Mouse (Mus musculus) intestine, postnatal 0 days (tissue): Measurements from ENCODE around the gene Smpdl3b. TPM values are rescaled to one million over a fixed set of nuclear protein-coding genes. Genes with fewer than 3 reads are reported as not detected.

Experiments
- ATAC-seq: fragments of 200-750 bp; cut with Nextera tagmentation; 2 replicates; pipeline ENCODE4 v1.8.0; 2017; ENCODE audit warnings: mild to moderate bottlenecking, moderate TSS enrichment, moderate library complexity
- H3K27ac ChIP-seq: fragments of 300-500 bp; sonication (generic); 2 replicates; pipeline ENCODE4 v1.5.1; 2014; ENCODE audit warnings: mild to moderate bottlenecking, low read depth, low read length, moderate library complexity
- H3K27me3 ChIP-seq: fragments of 300-500 bp; sonication (generic); replicated peaks from 2 replicates; pipeline ENCODE4 v1.6.1; 2014; ENCODE audit warnings: low read length, mixed read lengths; ENCODE audit not compliant: control insufficient read depth, insufficient read depth
- H3K36me3 ChIP-seq: fragments of 300-500 bp; sonication (generic); 2 replicates; pipeline ENCODE4 v1.6.1; 2014; ENCODE audit warnings: mild to moderate bottlenecking, moderate library complexity; ENCODE audit not compliant: control insufficient read depth, insufficient read depth
- H3K4me1 ChIP-seq: fragments of 300-500 bp; sonication (generic); replicated peaks from 2 replicates; pipeline ENCODE4 v1.6.1; 2014; ENCODE audit warnings: antibody characterized with exemption, low read length, mixed read lengths; ENCODE audit not compliant: control insufficient read depth, insufficient read depth
- H3K4me2 ChIP-seq: fragments of 300-500 bp; sonication (generic); replicated peaks from 2 replicates; pipeline ENCODE4 v1.6.1; 2014; ENCODE audit warnings: low read depth, mild to moderate bottlenecking, moderate library complexity
- H3K4me3 ChIP-seq: fragments of 300-500 bp; sonication (generic); 2 replicates; pipeline ENCODE4 v1.5.1; 2014; ENCODE audit warnings: low read depth, low read length
- H3K9ac ChIP-seq: fragments of 300-500 bp; sonication (generic); 2 replicates; pipeline ENCODE4 v1.6.1; 2014; ENCODE audit warnings: mild to moderate bottlenecking, low read depth, low read length
- H3K9me3 ChIP-seq: fragments of 300-500 bp; sonication (generic); 2 replicates; pipeline ENCODE4 v1.6.1; 2016; ENCODE audit warnings: mixed run types; ENCODE audit not compliant: control insufficient read depth
- CTCF ChIP-seq: sonication (generic); IDR thresholded peaks from 2 replicates; pipeline ENCODE4 v1.5.1; 2016; ENCODE audit warnings: low read depth, mild to moderate bottlenecking, control low read depth, antibody characterized with exemption, moderate library complexity
- WGBS: fragments of 180-500 bp; shearing (Covaris S2); extraction: QIAGEN DNeasy Blood & Tissue Kit; methylation state at CpG from one replicate; pipeline ENCODE4 v1.1.7; 2014; 5-methylcytosine and 5-hydroxymethylcytosine counted together
- polyA plus RNA-seq: library from polyadenylated mRNA; unstranded; fragments of >200 nt; fragmentation: Nextera tagmentation; extraction: Ambion mirVana; gene quantifications from 2 replicates; pipeline ENCODE4 v1.2.1, GENCODE M21; 2015

Smpdl3b gene
- polyA plus RNA-seq, 1 experiment from 2014 or later = 2.9 TPM

GRCm38 (mm10) chr4:132752992-132753391 is 4.1 kb downstream of the Smpdl3b start:
- ATAC-seq = no peak
- H3K4me1 ChIP-seq = peaks cover 5% of the 10 kb centered on the region; the same call in 1 of the 2 replicates
- no peak overlapping the region for H3K4me3 ChIP-seq
- no peaks in the 10 kb centered on the region for H3K36me3 ChIP-seq
- no peaks in the 10 kb centered on the region for H3K9me3 ChIP-seq
- 74% methylated on average over 6 of the region's 6 CpGs for WGBS
- H3K27ac ChIP-seq = no peak overlapping the region
- H3K4me2 ChIP-seq = no peak overlapping the region
- H3K9ac ChIP-seq = no peak overlapping the region
- TF ChIP-seq CTCF = no peak
- 0 out of 2 replicates have a peak, but pooled peaks cover 5% of the 10 kb centered on the region for H3K27me3 ChIP-seq

- 80% methylated on average over 6 of the region's 6 CpGs for WGBS
- no peak for ATAC-seq
- no peak overlapping the region for H3K4me3 ChIP-seq
- no peak overlapping the region for H3K27ac ChIP-seq
- H3K4me2 ChIP-seq = no peak overlapping the region
- H3K9ac ChIP-seq = no peak overlapping the region
- H3K36me3 ChIP-seq = no peaks in the 10 kb centered on the region
- no peak for TF ChIP-seq CTCF
- H3K27me3 ChIP-seq = no peaks in the 10 kb centered on the region
- 0 out of 2 replicates have a peak, but pooled peaks cover 5% of the 10 kb centered on the region for H3K4me1 ChIP-seq
- H3K9me3 ChIP-seq = no peaks in the 10 kb centered on the region
Measured at GRCm38 (mm10) chr4:132749258-132749982, 7.6 kb downstream of the Smpdl3b start.

GRCm38 (mm10) chr4:132748778-132749177 is 8.3 kb downstream of the Smpdl3b start:
- Histone ChIP-seq H3K27ac (0 out of 2 replicates have a peak overlapping the region, but pooled peaks have one; percentile 57), H3K4me2 (no peak overlapping the region), H3K27me3 (no peaks in the 10 kb centered on the region), H3K4me1 (0 out of 2 replicates have a peak, but pooled peaks cover 5% of the 10 kb centered on the region), H3K9ac (no peak overlapping the region), H3K9me3 (no peaks in the 10 kb centered on the region), H3K36me3 (no peaks in the 10 kb centered on the region), H3K4me3 (no peak overlapping the region)
- TF ChIP-seq CTCF = no peak
- WGBS = 86% methylated on average over 4 of the region's 4 CpGs
- peak; percentile 29; the same call in 1 of the 2 replicates for ATAC-seq

- no peak overlapping the region for H3K9ac ChIP-seq
- ATAC-seq = peak; percentile 83
- TF ChIP-seq CTCF = no peak
- H3K4me1 ChIP-seq = 0 out of 2 replicates have a peak, but pooled peaks cover 5% of the 10 kb centered on the region
- H3K9me3 ChIP-seq = no peaks in the 10 kb centered on the region
- H3K27ac ChIP-seq = peak overlapping the region; percentile 84
- no peaks in the 10 kb centered on the region for H3K36me3 ChIP-seq
- H3K4me2 ChIP-seq = peak overlapping the region; percentile 45
- H3K27me3 ChIP-seq = no peaks in the 10 kb centered on the region
- H3K4me3 ChIP-seq = no peak overlapping the region
- 21% methylated on average over 9 of the region's 9 CpGs for WGBS
Measured at GRCm38 (mm10) chr4:132747664-132748259, 9.3 kb downstream of the Smpdl3b start.

DNA sequence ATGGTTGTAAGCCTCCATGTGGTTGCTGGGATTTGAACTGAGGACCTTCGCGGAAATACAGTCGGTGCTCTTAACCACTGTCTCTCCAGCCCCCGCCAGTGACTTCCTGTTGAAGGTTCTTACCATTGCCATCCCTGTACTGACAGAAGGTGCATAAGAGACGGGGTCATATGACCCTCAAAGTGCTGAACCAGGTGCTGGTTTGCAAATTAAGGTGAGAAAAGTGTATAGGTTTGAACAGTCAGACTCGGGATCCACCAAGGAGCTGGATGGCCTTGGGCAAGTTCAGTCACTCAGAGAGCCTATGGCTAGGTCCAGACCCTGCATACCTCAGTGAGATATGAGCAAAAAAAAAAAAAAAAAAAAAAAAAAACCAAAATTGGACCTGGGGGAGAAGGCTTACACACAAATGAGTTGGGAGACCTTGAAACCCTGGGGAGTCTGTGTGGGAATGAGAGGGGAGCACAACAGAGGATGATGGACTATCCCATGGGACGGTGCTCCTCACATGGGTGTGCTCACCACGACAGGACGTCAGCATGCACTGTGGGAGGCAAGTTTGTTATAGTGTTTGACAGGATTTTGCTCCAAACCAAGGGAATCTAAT is 10.0 kb downstream of the Smpdl3b start:
- no peak overlapping the region for H3K9ac ChIP-seq
- H3K4me1 ChIP-seq = 0 out of 2 replicates have a peak, but pooled peaks cover 5% of the 10 kb centered on the region
- H3K4me2 ChIP-seq = peak overlapping the region; percentile 45; the same call in 1 of the 2 replicates
- peak overlapping the region; percentile 84 for H3K27ac ChIP-seq
- no peaks in the 10 kb centered on the region for H3K9me3 ChIP-seq
- no peaks in the 10 kb centered on the region for H3K36me3 ChIP-seq
- H3K4me3 ChIP-seq = no peak overlapping the region
- peak; percentile 3; the same call in 1 of the 2 replicates for ATAC-seq
- 85% methylated on average over 9 of the region's 9 CpGs for WGBS
- no peaks in the 10 kb centered on the region for H3K27me3 ChIP-seq
- no peak for TF ChIP-seq CTCF
